Mouse (Mus musculus): Measurements from ENCODE around the gene Ankrd65.
A peak's percentile ranks its signal among the peaks of the same experiment; 100 is the strongest.
"Not testable (repeated sequence)": the region's sequence is repeated elsewhere in the genome, so short reads cannot be mapped to it uniquely, and the experiment has no call there.

Ankrd65 gene

DNA sequence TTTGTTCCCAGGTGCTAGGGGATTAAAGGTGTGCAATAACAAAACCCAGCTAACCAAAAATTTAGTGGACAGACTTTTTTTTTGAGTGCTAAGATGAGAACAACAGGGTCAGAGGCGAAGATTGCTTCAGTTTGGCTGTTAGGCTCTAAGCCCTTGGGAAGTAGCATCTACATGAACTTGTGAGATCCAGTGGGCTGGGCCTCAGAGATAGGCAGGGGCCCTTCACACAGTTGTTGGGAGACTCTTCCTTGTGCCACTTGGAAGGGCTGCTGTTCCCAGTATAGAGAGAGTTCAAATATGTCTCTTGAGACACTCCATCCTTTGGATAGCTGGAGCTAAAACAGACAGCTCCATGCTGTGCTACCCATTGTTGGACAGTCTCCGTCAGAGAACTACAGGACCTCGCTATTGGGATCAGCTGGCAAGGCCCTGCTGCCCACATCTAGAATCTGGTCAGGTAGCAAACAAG lies at the start of gene Ankrd65:
Ankrd65 (plus strand) TSS at position 419 of the 469 bp plus-strand sequence.
- no peak for DNase-seq (ENCODE audit: low spot score)

DNA sequence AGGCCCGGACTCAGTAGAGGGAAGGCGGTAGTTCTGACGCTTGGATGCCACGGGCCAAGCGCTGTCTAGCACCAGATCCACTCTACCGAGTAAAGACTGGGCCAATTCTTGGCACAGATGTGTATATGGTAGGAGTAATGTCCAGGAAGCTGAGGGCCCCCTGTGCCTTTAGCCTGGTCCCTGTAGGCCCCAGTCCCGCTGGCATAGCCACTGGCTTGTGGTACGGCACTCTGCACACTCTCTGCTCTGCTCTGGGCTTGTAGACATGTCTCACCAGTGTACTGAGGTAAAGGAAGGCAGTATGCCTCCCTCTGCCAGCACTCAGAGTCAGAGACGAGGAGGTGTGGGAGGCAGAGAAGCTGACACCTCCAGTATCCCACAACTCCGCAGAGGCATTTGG lies 49.6 kb upstream of the Ankrd65 start:
- not testable (repeated sequence) for DNase-seq (ENCODE audit: low spot score)

DNA sequence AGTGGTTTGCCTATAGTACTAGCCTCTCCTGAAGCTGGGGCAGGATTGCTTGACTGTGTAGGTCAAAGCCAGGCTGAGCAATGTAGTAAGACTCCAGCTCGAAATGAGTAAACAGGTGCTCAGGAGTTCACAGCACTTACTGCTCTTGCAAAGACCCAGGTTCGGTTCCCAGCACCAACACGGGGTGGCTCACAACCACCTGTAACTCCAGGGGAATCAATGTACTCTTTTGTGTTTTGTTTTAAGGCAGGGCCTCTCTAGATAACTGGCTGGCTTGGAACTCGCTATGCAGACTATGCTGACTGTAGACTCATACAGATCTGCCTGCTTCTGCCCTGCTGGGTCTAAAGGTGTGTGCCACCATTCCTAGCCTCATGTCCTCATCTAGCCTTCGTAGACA lies 47.6 kb upstream of the Ankrd65 start:
- no peak for DNase-seq (ENCODE audit: low spot score)

DNA sequence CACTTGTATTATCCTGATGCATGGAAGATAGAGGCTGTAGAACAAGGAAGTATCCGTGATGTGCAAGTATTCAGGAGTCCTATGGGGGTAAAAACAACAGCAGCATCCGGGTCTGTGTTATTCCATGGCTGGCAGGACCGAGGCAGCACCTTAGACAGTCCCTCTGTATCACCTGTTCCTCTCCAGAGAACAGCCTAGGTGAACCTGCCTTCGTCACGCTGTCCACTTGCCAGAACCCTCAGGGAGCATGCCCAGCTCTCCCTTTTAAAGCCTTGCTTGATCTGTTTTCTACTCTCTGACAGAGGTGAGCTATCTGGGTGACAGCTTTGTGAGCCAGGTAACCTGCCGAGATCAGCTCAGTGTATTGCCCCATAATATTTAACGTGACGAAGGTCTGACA lies 45.8 kb upstream of the Ankrd65 start:
- DNase-seq (ENCODE audit: low spot score) = no peak

DNA sequence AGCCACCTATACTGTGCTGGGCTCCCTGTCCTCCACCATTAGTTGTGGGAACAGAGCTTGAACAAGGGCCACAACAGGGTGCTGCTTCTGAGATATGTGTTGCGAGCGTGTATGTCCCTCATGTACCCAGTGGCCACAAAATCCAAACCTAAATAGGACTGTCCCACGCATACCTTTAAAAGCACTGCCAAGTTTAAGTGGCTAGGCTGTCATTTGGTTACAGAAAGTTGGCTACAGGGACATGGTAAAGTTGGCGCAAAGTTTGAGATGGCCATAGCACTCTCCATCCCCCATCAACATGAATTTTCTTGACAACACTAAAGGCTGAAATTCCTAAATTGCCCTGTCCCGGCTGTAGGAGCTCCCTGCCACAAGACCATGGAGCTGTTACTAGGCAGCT lies 45.1 kb upstream of the Ankrd65 start:
- DNase-seq (ENCODE audit: low spot score) = no peak

DNA sequence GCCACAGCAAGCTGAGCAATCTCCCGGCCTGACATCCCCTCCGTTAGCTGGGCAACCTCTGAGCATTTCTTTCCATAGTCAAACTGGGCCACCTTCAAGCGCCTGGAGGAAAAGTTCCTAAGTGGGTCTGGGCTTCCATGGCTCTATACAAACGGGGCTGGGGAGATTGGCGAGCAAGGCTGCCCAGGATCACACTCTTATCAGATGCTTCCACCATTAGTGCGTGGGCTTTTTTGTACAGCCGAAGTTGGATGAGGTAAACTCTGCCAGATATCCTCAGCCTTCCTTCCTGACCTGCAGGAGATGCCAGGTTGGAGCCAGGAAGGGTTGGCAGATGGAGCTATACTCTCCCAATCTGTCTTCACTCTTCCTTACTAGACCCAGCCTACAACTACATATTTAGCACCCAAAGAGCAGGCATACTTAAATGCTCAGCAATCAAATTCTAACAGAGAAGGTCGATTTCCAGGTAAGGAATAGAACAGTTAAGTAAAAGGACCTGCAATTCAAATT lies 44.1 kb upstream of the Ankrd65 start:
- DNase-seq (ENCODE audit: low spot score) = no peak

DNA sequence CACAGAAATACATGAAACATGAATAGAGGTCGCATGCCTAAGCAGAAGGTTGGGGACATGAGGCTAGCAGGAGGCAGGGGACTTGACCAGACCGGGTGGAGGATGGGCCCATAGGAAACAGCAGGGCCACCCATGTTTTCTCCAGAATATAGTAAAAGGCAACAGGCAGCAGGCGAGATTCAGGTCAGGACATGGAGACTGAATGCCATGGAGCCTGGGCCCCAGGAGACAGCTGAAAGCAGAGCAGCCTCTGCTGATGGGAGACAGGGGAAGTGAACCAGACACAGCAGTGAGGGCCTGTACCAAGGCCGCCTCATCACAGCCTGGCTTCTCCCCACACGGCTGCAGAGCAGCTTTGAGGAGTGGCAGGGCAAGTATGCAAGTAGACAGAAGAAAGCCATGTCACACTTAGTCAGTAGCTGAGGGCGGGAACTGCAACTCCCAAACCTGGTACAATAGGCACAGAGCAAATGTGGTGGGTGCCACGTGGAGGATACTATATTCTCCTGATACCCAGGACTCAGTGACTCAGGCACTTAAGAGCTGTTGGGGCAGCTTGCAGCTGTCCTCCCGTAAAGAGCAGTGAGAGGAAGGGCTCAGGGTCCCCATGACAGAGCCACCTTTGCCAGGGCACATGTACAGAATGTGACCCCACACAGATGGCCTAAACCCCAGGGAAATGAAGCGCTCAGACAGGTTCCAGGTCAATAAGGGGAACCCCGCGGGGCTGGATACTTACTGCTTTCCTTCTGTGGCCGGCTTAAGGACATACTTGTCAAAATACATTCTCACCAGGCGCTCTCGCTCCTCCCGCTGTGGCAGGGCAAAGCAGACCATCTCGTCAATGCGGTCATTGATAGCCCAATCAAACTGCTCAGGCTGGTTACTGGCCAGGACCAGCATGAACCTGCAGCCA lies 43.4 kb upstream of the Ankrd65 start:
- no peak for DNase-seq (ENCODE audit: low spot score)

DNA sequence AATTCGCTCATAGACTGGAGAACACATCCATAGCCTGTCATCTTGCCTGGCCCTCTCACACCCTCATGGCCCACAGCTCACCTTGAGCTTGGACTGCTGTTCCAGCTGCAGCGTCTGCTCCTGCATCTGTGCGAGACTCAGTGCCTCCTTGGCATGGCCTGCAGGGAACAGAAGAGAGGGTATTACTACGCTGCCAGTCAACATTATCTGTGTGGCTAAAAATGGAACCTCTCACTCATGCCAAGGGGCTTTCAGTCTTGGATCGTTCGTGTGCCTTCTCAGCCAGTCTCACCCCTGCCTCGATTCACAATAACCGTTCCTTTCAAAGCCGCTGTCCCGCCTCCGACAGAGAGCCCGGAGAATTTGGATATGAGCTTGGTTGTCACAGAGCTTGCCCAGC lies 33.2 kb upstream of the Ankrd65 start:
- no peak for DNase-seq (ENCODE audit: low spot score)

DNA sequence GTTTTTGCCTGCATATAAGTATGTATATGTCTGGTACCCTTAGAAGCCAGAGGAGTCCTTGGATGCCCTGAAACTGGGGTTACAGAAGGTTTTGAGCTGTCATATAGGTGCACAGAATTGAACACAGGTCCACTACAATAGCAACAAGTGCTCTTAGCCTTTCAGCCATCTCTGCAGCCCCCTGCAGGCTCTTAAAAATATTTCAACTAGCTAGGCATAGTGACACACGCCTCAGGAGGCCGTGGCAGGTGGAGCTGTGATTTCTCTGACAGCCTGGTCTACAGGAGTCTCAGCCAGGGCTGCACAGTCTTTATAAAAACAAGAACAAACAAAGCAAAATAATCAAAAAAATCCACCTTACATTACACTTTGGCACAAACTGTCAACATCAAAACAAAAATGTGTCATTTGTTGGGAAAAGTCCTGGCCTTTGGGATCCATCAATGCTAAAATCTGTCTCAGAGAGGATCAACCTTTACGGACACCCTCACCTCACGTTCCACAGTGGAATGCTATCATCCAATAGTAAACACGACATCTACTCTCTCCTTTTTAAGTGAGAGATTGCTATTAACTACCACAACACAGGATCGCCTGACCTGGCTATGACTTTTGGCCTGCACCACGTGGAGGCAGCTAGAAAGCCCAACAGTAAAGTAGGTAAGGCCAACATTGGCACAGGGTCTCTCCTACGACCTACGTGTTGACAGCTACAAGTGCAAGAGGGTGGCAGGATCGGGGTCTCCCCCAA lies 30.2 kb upstream of the Ankrd65 start:
- no peak for DNase-seq (ENCODE audit: low spot score)

DNA sequence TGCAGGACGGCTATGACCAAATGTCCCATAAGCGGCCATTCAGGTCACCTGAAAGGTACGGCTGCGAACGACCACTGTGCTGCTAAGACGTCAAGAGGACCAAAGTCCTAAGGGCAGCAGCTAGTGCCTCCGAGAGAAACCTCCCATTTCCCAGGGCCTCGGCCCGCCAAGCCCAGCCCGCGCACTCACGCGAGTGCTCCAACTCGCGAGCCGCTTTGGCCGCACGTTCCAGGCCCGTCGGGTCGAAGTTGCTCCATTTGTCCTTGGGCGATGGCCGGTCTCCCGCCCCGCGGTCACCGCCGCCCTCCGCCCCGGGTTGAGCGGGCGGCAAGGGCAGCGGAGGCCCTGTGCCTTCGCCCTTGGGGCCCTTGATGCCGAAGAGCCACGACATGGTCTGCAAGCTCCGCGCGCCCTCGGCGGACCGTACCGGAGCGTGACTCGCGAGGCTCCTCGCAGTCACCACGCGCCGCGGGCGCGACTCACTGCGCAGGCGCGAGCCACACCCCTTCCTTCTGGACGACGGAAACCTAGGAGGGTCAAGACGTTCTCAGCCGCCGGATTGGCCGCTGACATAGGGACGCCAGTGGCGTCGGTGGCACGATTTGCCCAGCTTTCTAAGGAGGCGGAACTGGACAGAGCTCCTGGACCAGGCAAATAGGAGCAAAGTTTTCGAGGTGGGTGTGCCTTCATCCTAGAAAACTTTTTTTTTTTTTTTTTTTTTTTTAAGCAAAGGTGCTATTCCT lies 29.5 kb upstream of the Ankrd65 start, which contains the start of gene Atad3a:
Atad3a (minus strand) TSS at position 481 of the 743 bp plus-strand sequence.
- peak; percentile 95 for DNase-seq (ENCODE audit: low spot score)

DNA sequence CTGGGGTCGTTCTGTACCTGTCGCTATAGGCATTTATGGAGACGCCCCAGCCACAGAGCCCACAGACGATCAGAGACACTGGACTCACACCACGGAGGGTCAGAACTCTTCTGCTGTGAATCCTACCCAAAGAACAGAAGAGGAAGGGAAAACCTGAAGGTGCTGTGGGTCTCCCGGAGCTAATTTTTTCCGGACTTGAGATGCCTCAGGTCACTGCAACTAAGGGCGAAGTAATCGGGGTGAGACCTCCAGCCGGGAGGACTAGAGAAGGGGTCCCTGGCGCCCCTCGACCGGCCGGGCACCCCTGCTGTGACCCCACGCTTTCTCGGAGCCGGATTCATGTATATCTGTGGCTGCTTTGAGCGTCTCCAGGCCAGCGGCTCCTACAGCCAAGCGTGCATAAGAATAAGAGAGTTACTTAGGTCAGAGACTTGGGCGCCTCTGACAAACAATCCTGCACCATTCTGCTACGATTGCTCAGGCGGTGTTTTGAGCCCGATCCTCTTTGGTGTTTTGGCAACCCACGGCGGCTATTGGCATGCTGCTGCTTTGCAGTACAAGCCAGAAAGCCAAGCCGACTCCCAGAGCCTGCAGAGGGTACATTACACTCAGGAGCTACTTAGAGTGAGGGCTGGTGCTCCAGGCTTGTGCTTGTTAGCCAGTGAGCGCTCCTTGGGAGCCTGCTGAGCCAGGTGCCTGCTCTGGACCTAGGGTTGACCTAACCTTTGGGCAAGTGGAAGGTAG lies 28.7 kb upstream of the Ankrd65 start:
- DNase-seq (ENCODE audit: low spot score) = no peak

DNA sequence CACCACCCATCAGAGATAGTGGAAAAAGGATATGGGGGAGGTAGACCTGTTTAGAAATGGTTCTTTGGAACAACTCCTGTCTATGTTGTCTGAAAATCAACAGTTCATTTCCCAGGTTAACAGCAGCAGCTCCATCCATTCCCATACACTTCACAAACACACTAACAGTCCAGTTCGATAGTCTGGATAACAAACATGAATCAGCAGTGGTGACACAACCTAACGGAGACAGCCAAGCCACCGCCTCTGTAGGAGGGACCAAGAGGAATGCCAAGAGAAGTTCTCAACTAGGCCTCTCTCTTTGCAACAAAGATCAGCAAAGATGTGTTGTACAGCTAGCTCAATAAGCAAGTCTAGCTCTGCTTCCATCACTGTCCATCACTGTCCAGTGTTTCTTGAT lies 27.9 kb upstream of the Ankrd65 start:
- no peak for DNase-seq (ENCODE audit: low spot score)

DNA sequence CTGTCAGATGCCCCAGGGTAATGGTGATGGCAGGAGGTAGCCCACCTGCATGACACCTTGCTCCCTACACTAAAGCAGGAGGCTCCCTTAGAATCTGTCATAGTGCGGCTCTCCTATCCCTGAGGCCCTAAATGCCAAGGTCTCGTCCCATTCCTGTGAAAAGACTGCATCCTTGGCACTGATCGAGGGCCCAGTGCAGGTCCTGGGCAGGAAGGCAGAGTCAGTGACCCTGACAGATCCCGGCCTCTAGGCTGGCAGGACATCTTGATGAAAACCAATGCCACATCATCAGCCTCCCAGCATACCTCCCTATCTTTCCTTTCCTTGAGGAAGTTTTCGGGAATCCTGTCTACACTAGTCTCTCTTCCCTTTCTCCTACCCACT lies 20.8 kb upstream of the Ankrd65 start:
- no peak for DNase-seq (ENCODE audit: low spot score)

DNA sequence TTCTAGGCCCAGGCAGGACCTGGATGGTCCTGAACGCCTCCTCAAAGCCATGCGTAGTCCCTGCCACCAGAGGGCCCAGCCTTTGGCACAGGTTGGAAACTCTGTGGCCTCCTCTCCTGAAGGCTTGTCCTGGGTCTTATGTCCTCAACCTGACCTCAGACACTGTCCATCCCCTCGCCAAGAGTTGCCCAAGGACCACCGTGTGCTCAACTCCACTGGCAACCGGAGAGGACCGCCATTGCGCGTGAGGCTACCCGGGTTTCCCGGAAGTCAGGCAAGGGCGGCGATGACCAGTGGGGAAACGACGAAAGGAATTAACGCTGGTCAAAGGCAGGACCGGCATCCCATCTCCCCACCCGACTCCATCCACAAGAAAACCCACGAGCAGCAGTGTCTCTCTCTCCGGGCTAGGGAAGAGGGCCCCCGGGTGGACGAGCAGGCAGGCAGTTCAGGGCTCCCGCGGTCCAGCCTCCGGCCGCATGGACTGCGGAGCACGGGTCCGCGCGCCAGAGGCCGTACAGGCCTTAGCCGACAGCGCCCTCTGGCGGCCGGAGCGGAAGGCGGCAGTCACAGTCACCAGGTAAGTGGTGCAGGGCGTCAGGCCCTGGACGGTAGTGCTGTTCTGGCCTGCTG lies 20.2 kb upstream of the Ankrd65 start:
- DNase-seq (ENCODE audit: low spot score) = peak; percentile 75

DNA sequence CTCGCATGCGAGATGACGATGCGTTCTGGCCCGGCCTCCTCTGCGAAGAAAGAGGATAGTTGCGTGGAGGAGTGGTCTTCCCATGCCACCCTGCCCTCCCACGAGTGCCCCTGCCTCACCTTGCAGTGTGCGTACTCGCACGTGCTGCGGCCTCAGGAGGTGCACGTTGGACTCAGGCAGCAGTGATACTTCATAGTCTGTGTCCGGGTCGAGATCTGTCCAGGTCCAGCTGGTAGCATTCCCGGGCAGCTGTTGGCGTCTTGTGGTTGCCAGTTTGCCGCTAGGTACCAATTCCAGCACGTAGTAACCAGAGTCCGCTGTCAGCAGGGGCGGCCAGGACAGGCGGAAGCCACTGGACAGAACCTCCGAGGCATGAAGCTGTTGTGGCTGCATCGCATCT lies 19.6 kb upstream of the Ankrd65 start:
- DNase-seq (ENCODE audit: low spot score) = no peak

DNA sequence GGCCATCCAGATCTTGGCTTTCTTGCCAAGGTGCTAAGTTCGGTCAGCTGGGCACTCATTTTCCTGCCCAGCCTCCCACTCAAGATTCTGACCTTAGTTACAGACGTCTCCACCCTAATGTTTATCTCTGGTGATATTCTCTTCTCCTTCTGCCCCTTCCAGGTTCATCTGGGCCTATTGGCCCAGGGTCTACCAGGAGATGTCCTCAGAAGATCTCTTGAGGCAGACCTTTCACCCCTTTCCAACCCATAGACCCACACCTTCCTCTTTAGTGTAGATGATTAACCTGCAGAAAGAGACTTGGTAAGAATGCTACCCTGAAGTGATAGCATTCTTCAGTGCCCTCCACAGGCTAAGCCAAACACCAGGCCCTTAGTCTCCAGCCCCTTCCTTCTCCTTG lies 18.5 kb upstream of the Ankrd65 start:
- DNase-seq (ENCODE audit: low spot score) = no peak

DNA sequence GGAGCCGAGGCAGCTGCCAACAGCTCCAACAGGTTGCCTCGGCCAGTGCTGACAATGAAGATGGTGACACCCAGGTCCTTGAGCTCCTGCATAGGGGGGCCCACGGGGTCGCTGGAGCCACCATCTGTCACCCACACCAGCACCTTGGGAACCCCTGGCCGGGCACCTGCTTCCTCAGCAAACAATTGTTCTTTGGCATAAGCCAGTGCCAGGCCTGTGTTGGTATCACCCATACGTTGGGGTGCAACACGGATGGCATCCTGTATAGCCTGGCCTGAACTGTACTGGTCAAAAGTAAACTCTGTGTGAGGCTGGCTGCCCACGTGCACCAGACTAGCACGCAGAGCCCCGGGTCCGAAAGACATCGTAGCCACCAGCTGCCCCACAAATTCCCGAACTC lies 17.5 kb upstream of the Ankrd65 start:
- DNase-seq (ENCODE audit: low spot score) = no peak

DNA sequence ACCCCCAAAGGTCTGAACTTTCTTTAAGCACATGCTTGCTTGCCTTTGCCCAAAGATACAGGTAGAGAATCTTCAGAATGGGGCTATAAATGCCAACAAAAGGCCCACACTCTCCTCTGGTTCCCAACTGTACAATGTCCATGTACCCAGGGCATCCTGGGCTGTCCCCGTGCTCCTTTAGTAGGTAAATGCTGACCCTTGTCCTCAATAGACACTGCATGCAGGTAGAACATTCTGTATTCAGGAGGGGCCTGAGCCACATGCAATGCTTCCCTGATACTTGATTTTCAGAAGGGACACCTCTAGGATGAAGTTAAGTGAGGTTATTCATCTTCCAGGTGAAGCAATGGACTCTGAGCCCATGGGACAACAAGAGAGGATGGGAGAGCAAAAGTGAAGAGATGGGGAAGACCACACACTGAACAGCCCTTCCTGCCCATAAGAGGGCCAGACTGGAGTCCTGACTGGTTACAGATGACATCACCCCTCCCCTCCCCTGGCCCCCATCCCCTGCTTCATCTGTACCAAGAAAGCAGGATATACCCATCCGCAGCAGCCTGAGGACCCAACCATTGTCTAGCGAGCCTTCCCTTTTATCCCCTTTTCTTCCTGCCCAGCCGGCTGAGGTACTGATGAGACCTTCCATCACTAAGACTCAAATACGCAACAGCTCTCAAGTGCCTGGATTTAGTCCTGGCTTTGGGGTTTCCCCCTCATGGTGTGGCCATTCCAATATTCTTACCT lies 16.7 kb upstream of the Ankrd65 start:
- DNase-seq (ENCODE audit: low spot score) = no peak

DNA sequence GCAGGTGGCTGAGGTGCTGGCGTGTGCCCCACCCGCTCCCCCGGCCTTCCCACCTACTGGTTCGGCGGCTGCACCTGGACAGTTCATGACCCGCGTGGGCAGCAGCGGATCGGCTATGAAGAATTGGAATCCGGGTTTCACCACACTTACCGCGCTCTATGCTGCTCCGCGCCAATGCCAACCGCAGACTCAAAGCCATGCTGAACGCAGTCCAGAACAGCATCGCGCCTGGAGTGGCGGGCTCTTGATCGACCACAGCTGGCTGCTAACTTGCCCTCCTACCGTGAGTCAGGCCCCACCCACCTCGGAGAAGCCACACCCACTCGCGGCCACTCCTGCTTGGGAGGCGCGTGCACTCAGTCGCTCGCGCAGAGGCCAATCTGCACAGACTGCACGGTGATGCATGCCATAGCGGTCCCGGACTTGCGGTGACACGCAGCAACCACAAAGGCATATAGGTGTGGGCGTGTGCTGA lies 15.9 kb upstream of the Ankrd65 start, which contains the start of gene Vwa1:
Vwa1 (minus strand) TSS at position 419 of the 475 bp plus-strand sequence.
- DNase-seq (ENCODE audit: low spot score) = peak; percentile 75
